Mouse (Mus musculus): ENCODE measurements around the gene Spaca4. TPM values are rescaled to one million over a fixed set of nuclear protein-coding genes. Genes with fewer than 3 reads are reported as not detected.
A peak's percentile ranks its signal among the peaks of the same experiment; 100 is the strongest.

The Spaca4 gene
- polyA plus RNA-seq, 1 experiment from 2014 or later = not detected

GRCm38 (mm10) chr7:45723781-45724180 lies 1.8 kb downstream of the Spaca4 start:
- Histone ChIP-seq H3K4me3 (no peak overlapping the region), H3K36me3 (replicated peaks) (peaks cover 27% of the 10 kb centered on the region), H3K27me3 (replicated peaks) (no peaks in the 10 kb centered on the region), H3K4me1 (peaks cover 12% of the 10 kb centered on the region), H3K27ac (no peak overlapping the region), H3K4me2 (no peak overlapping the region), H3K9me3 (no peaks in the 10 kb centered on the region), H3K9ac (no peak overlapping the region)
- no peak for ATAC-seq (replicated peaks)
- WGBS = 96% methylated on average over 14 of the region's 14 CpGs

GRCm38 (mm10) chr7:45723301-45723700 lies 2.3 kb downstream of the Spaca4 start:
- no peak for ATAC-seq (replicated peaks)

GRCm38 (mm10) chr7:45722348-45722713 lies 3.3 kb downstream of the Spaca4 start:
- Histone ChIP-seq H3K27me3 (replicated peaks) (no peaks in the 10 kb centered on the region), H3K36me3 (replicated peaks) (peaks cover 27% of the 10 kb centered on the region), H3K9ac (no peak overlapping the region), H3K9me3 (no peaks in the 10 kb centered on the region), H3K4me2 (no peak overlapping the region), H3K27ac (no peak overlapping the region), H3K4me3 (no peak overlapping the region), H3K4me1 (peaks cover 16% of the 10 kb centered on the region)
- 86% methylated on average over 13 of the region's 13 CpGs for WGBS
- no peak for ATAC-seq (replicated peaks)

More at GRCm38 (mm10) chr7:45723301-45723700, 2.3 kb downstream of the Spaca4 start:
- WGBS = 91% methylated on average over 4 of the region's 4 CpGs
- H3K9me3 ChIP-seq = no peaks in the 10 kb centered on the region
- peaks cover 15% of the 10 kb centered on the region for H3K4me1 ChIP-seq
- no peak overlapping the region for H3K4me3 ChIP-seq
- H3K27me3 ChIP-seq (replicated peaks) = no peaks in the 10 kb centered on the region
- peaks cover 27% of the 10 kb centered on the region for H3K36me3 ChIP-seq (replicated peaks)
- no peak overlapping the region for H3K9ac ChIP-seq
- H3K27ac ChIP-seq = no peak overlapping the region
- H3K4me2 ChIP-seq = no peak overlapping the region

- no peaks in the 10 kb centered on the region for H3K9me3 ChIP-seq
- no peak overlapping the region for H3K27ac ChIP-seq
These were observed 3.8 kb downstream of the Spaca4 start for GRCm38 (mm10) chr7:45721642-45722347.

GRCm38 (mm10) chr7:45721234-45721571 lies 4.4 kb downstream of the Spaca4 start:
- WGBS = 82% methylated on average over 7 of the region's 7 CpGs
- H3K27me3 ChIP-seq (replicated peaks) = no peaks in the 10 kb centered on the region
- no peaks in the 10 kb centered on the region for H3K9me3 ChIP-seq
- no peak overlapping the region for H3K4me3 ChIP-seq
- H3K4me1 ChIP-seq = peaks cover 27% of the 10 kb centered on the region
- ATAC-seq (replicated peaks) = no peak
- peaks cover 27% of the 10 kb centered on the region for H3K36me3 ChIP-seq (replicated peaks)
- no peak overlapping the region for H3K9ac ChIP-seq
- H3K27ac ChIP-seq = no peak overlapping the region
- H3K4me2 ChIP-seq = no peak overlapping the region

More at GRCm38 (mm10) chr7:45721642-45722347, 3.8 kb downstream of the Spaca4 start:
- H3K27me3 ChIP-seq (replicated peaks) = no peaks in the 10 kb centered on the region
- H3K4me2 ChIP-seq = no peak overlapping the region
- H3K36me3 ChIP-seq (replicated peaks) = peaks cover 27% of the 10 kb centered on the region
- no peak for ATAC-seq (replicated peaks)
- WGBS = 64% methylated on average over 13 of the region's 13 CpGs
- no peak overlapping the region for H3K4me3 ChIP-seq
- H3K4me1 ChIP-seq = peaks cover 21% of the 10 kb centered on the region
- no peak overlapping the region for H3K9ac ChIP-seq

GRCm38 (mm10) chr7:45720413-45721233 lies 5.0 kb downstream of the Spaca4 start, which contains the start of gene Fam83e:
Gene Fam83e (plus strand): TSS chr7:45721212.
- Histone ChIP-seq H3K27me3 (replicated peaks) (no peaks in the 10 kb centered on the region), H3K9ac (no peak within 1 kb of the TSS), H3K27ac (no peak within 1 kb of the TSS), H3K36me3 (replicated peaks) (peaks cover 27% of the 10 kb centered on the region), H3K4me2 (no peak within 1 kb of the TSS), H3K4me1 (peaks cover 33% of the 10 kb centered on the region), H3K4me3 (no peak within 1 kb of the TSS), H3K9me3 (no peaks in the 10 kb centered on the region)
- ATAC-seq (replicated peaks) = no peak
- 87% methylated on average over 14 of the region's 14 CpGs for WGBS

GRCm38 (mm10) chr7:45719738-45720412 lies 5.7 kb downstream of the Spaca4 start:
- Histone ChIP-seq H3K4me1 (peaks cover 37% of the 10 kb centered on the region), H3K9ac (no peak overlapping the region; the same call in 1 of the 2 replicates), H3K27ac (no peak overlapping the region), H3K4me3 (no peak overlapping the region), H3K36me3 (replicated peaks) (peaks cover 27% of the 10 kb centered on the region), H3K9me3 (no peaks in the 10 kb centered on the region), H3K27me3 (replicated peaks) (no peaks in the 10 kb centered on the region), H3K4me2 (peak overlapping the region; percentile 83; the same call in 1 of the 2 replicates)
- 89% methylated on average over 16 of the region's 16 CpGs for WGBS
- no peak for ATAC-seq (replicated peaks)

GRCm38 (mm10) chr7:45719180-45719579 lies 6.4 kb downstream of the Spaca4 start:
- Histone ChIP-seq H3K4me3 (peak overlapping the region; percentile 65), H3K36me3 (replicated peaks) (peaks cover 27% of the 10 kb centered on the region), H3K4me2 (peak overlapping the region; percentile 83), H3K27ac (no peak overlapping the region), H3K9me3 (no peaks in the 10 kb centered on the region), H3K4me1 (peaks cover 43% of the 10 kb centered on the region), H3K27me3 (replicated peaks) (no peaks in the 10 kb centered on the region), H3K9ac (peak overlapping the region; percentile 73)
- 86% methylated on average over 10 of the region's 10 CpGs for WGBS
- no peak for ATAC-seq (replicated peaks)

- peak overlapping the region; percentile 73 for H3K9ac ChIP-seq
- no peaks in the 10 kb centered on the region for H3K27me3 ChIP-seq (replicated peaks)
- under 1% methylated on average over 20 of the region's 20 CpGs for WGBS
- H3K4me3 ChIP-seq = peak overlapping the region; percentile 65
- no peak for ATAC-seq (replicated peaks)
- H3K9me3 ChIP-seq = no peaks in the 10 kb centered on the region
- H3K4me1 ChIP-seq = peaks cover 45% of the 10 kb centered on the region
- H3K36me3 ChIP-seq (replicated peaks) = peaks cover 21% of the 10 kb centered on the region
- H3K4me2 ChIP-seq = peak overlapping the region; percentile 83
- H3K27ac ChIP-seq = peak overlapping the region; percentile 88
These were observed 7.3 kb downstream of the Spaca4 start for GRCm38 (mm10) chr7:45718331-45718730.

GRCm38 (mm10) chr7:45717918-45718297 lies 7.7 kb downstream of the Spaca4 start, which contains the start of gene Sphk2:
Gene Sphk2 (minus strand): TSS chr7:45718002.
- Histone ChIP-seq H3K4me3 (peak within 1 kb of the TSS; percentile 65), H3K36me3 (replicated peaks) (peaks cover 21% of the 10 kb centered on the region), H3K27me3 (replicated peaks) (no peaks in the 10 kb centered on the region), H3K9me3 (no peaks in the 10 kb centered on the region), H3K27ac (peak within 1 kb of the TSS; percentile 88), H3K4me1 (peaks cover 47% of the 10 kb centered on the region), H3K4me2 (peak within 1 kb of the TSS; percentile 83), H3K9ac (peak within 1 kb of the TSS; percentile 77)
- WGBS = under 1% methylated on average over 41 of the region's 41 CpGs
- ATAC-seq (replicated peaks) = peak; percentile 77

- Histone ChIP-seq H3K4me2 (peak overlapping the region; percentile 83), H3K27me3 (replicated peaks) (no peaks in the 10 kb centered on the region), H3K9me3 (no peaks in the 10 kb centered on the region), H3K9ac (peak overlapping the region; percentile 77), H3K27ac (peak overlapping the region; percentile 88), H3K4me3 (peak overlapping the region; percentile 65), H3K36me3 (replicated peaks) (peaks cover 28% of the 10 kb centered on the region), H3K4me1 (peaks cover 48% of the 10 kb centered on the region)
- peak; percentile 30 for ATAC-seq (replicated peaks)
- 12% methylated on average over 31 of the region's 31 CpGs for WGBS
These were observed 8.4 kb downstream of the Spaca4 start for GRCm38 (mm10) chr7:45716952-45717917.

All from midbrain, embryonic 15.5 days (tissue).